Mouse (Mus musculus): ENCODE results near the gene Sirt2.

DNA sequence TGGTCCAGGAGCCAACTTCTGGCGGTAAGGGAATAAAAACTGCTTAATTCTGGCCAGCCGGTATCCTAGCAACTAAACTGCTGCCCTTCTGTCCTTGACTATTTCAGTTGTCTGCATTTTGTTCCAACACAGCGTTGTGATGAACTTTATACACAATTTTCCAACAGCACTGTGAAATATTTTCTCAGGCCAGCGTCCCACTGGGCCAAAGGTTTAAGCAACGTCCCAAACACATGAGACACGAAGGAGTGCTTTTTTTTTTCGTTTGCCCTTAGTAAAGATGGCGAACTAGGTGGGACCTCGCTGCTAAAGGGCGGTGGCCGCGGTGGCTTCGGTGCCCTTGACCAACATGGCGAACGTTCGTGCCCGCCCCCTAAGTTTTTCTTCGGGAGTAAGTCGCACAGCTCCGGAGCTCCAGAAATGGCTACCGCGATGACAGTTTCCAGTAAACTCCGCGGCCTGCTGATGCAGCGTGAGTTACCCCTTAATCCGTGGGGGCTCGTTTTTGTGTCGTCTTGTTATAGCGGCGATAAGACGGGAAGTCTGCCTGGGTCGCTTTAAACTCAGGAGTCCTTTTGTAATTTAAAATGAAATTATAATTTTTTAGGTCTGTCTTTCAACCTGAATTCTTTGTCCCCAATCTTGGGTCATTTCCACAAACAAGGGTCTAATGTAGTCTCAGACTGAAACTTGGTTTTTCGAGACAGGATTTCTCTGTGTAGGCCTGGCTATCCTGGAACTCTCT lies 58.6 kb downstream of the Sirt2 start, which contains the start of gene Ech1:
- TF ChIP-seq FLI1 (IDR thresholded peaks at IDR 0.05; ENCODE audit: low read length) (no peak), GATA1 (IDR thresholded peaks at IDR 0.05; ENCODE audit: borderline replicate concordance, low read length) (no peak)

All from megakaryocyte, embryonic 14.5 days (primary cell).